Mouse (Mus musculus) hindbrain, embryonic 14.5 days (tissue): Measurements from ENCODE around the gene Paf1. TPM values are rescaled to one million over a fixed set of nuclear protein-coding genes. Genes with fewer than 3 reads are reported as not detected.
A peak's percentile ranks its signal among the peaks of the same experiment; 100 is the strongest.

Source experiments
- ATAC-seq: fragments of 200-750 bp; cut with Nextera tagmentation; 2 replicates; pipeline ENCODE4 v1.8.0; 2017; ENCODE audit warnings: moderate number of reproducible peaks, mild to moderate bottlenecking, moderate TSS enrichment, moderate library complexity; ENCODE audit not compliant: low FRiP score
- DNase-seq: peaks from one replicate; pipeline ENCODE4 v3.0.0-alpha.2; 2015; ENCODE audit warnings: low spot score
- H3K27ac ChIP-seq: fragments of 300-500 bp; sonication (generic); 2 replicates; pipeline ENCODE4 v1.5.1; 2014; ENCODE audit warnings: mild to moderate bottlenecking, moderate library complexity
- H3K27me3 ChIP-seq: fragments of 300-500 bp; sonication (generic); 2 replicates; pipeline ENCODE4 v1.6.1; 2014; ENCODE audit warnings: mild to moderate bottlenecking, low read length, mixed read lengths; ENCODE audit not compliant: control insufficient read depth, insufficient read depth
- H3K36me3 ChIP-seq: fragments of 300-500 bp; sonication (generic); replicated peaks from 2 replicates; pipeline ENCODE4 v1.6.1; 2014; ENCODE audit not compliant: control insufficient read depth, insufficient read depth
- H3K4me1 ChIP-seq: fragments of 300-500 bp; sonication (generic); replicated peaks from 2 replicates; pipeline ENCODE4 v1.6.1; 2014; ENCODE audit warnings: antibody characterized with exemption, low read length, mixed read lengths; ENCODE audit not compliant: control insufficient read depth, insufficient read depth
- H3K4me2 ChIP-seq: fragments of 300-500 bp; sonication (generic); replicated peaks from 2 replicates; pipeline ENCODE4 v1.6.1; 2014; ENCODE audit warnings: mild to moderate bottlenecking, moderate library complexity
- H3K4me3 ChIP-seq: fragments of 300-500 bp; sonication (generic); replicated peaks from 2 replicates; pipeline ENCODE4 v1.5.1; 2014; ENCODE audit warnings: mild to moderate bottlenecking, low read length
- H3K9ac ChIP-seq: fragments of 300-500 bp; sonication (generic); 2 replicates; pipeline ENCODE4 v1.6.1; 2014
- H3K9me3 ChIP-seq: fragments of 300-500 bp; sonication (generic); 2 replicates; pipeline ENCODE4 v1.6.1; 2016; ENCODE audit warnings: low read length; ENCODE audit not compliant: control insufficient read depth
- WGBS: fragments of 180-500 bp; shearing (Covaris S2); extraction: QIAGEN DNeasy Blood & Tissue Kit; methylation state at CpG from one replicate; pipeline ENCODE4 v1.1.7; 2014; 5-methylcytosine and 5-hydroxymethylcytosine counted together
- polyA plus RNA-seq: library from polyadenylated mRNA; unstranded; fragments of >200 nt; fragmentation: Nextera tagmentation; extraction: Ambion mirVana; gene quantifications from 2 replicates; pipeline ENCODE4 v1.2.1, GENCODE M21; 2014

Paf1 gene
- polyA plus RNA-seq, 1 experiment from 2014 or later = 73.9 TPM

GRCm38 (mm10) chr7:28355221-28355620 lies 37.5 kb upstream of the Paf1 start:
- H3K9me3 ChIP-seq = no peaks in the 10 kb centered on the region
- H3K4me3 ChIP-seq = no peak overlapping the region
- H3K4me2 ChIP-seq = no peak overlapping the region
- H3K27ac ChIP-seq = no peak overlapping the region
- 88% methylated on average over 3 of the region's 3 CpGs for WGBS
- DNase-seq (no peak), ATAC-seq (no peak)
- H3K4me1 ChIP-seq = peaks cover 9% of the 10 kb centered on the region
- peaks cover 48% of the 10 kb centered on the region for H3K36me3 ChIP-seq
- H3K27me3 ChIP-seq = no peaks in the 10 kb centered on the region
- no peak overlapping the region for H3K9ac ChIP-seq

GRCm38 (mm10) chr7:28356981-28357380 lies 35.8 kb upstream of the Paf1 start:
- DNase-seq (no peak), ATAC-seq (no peak)
- Histone ChIP-seq H3K27me3 (no peaks in the 10 kb centered on the region), H3K4me1 (peaks cover under 1% of the 10 kb centered on the region), H3K27ac (0 out of 2 replicates have a peak overlapping the region, but pooled peaks have one; percentile 67), H3K36me3 (peaks cover 59% of the 10 kb centered on the region), H3K4me3 (no peak overlapping the region), H3K9me3 (no peaks in the 10 kb centered on the region), H3K4me2 (no peak overlapping the region), H3K9ac (no peak overlapping the region)
- WGBS = 1% methylated on average over 5 of the region's 5 CpGs

- Histone ChIP-seq H3K27ac (peak overlapping the region; percentile 67; the same call in 1 of the 2 replicates), H3K9ac (peak overlapping the region; percentile 24; the same call in 1 of the 2 replicates), H3K36me3 (peaks cover 59% of the 10 kb centered on the region), H3K9me3 (no peaks in the 10 kb centered on the region), H3K27me3 (no peaks in the 10 kb centered on the region), H3K4me2 (no peak overlapping the region), H3K4me3 (no peak overlapping the region), H3K4me1 (no peaks in the 10 kb centered on the region)
- 14% methylated on average over 5 of the region's 5 CpGs for WGBS
- DNase-seq = no peak
- ATAC-seq = no peak
Measured at GRCm38 (mm10) chr7:28357984-28358383, 34.8 kb upstream of the Paf1 start.

GRCm38 (mm10) chr7:28358431-28358830 lies 34.3 kb upstream of the Paf1 start:
- 66% methylated on average over 7 of the region's 7 CpGs for WGBS
- ATAC-seq (no peak), DNase-seq (no peak)
- Histone ChIP-seq H3K4me2 (no peak overlapping the region), H3K4me1 (no peaks in the 10 kb centered on the region), H3K36me3 (peaks cover 54% of the 10 kb centered on the region), H3K4me3 (no peak overlapping the region), H3K27me3 (no peaks in the 10 kb centered on the region), H3K27ac (0 out of 2 replicates have a peak overlapping the region, but pooled peaks have one; percentile 67), H3K9me3 (no peaks in the 10 kb centered on the region), H3K9ac (peak overlapping the region; percentile 24; the same call in 1 of the 2 replicates)

GRCm38 (mm10) chr7:28359854-28360253 lies 32.9 kb upstream of the Paf1 start:
- Histone ChIP-seq H3K36me3 (peaks cover 53% of the 10 kb centered on the region), H3K4me3 (no peak overlapping the region), H3K9ac (no peak overlapping the region), H3K27ac (no peak overlapping the region), H3K27me3 (no peaks in the 10 kb centered on the region), H3K4me2 (no peak overlapping the region), H3K4me1 (no peaks in the 10 kb centered on the region), H3K9me3 (no peaks in the 10 kb centered on the region)
- 94% methylated on average over 10 of the region's 10 CpGs for WGBS
- ATAC-seq = no peak
- no peak for DNase-seq

GRCm38 (mm10) chr7:28360291-28360690 lies 32.5 kb upstream of the Paf1 start:
- H3K27me3 ChIP-seq = no peaks in the 10 kb centered on the region
- WGBS = 95% methylated on average over 6 of the region's 6 CpGs
- H3K27ac ChIP-seq = no peak overlapping the region
- H3K4me2 ChIP-seq = no peak overlapping the region
- H3K9ac ChIP-seq = no peak overlapping the region
- DNase-seq (no peak), ATAC-seq (no peak)
- H3K4me1 ChIP-seq = no peaks in the 10 kb centered on the region
- H3K36me3 ChIP-seq = peaks cover 53% of the 10 kb centered on the region
- H3K9me3 ChIP-seq = no peaks in the 10 kb centered on the region
- no peak overlapping the region for H3K4me3 ChIP-seq

GRCm38 (mm10) chr7:28361647-28362341 lies 31.0 kb upstream of the Paf1 start:
- Histone ChIP-seq H3K27ac (no peak overlapping the region), H3K27me3 (no peaks in the 10 kb centered on the region), H3K4me2 (no peak overlapping the region), H3K4me3 (no peak overlapping the region), H3K4me1 (no peaks in the 10 kb centered on the region), H3K36me3 (peaks cover 65% of the 10 kb centered on the region), H3K9me3 (no peaks in the 10 kb centered on the region), H3K9ac (no peak overlapping the region)
- WGBS = 96% methylated on average over 20 of the region's 20 CpGs
- DNase-seq (no peak), ATAC-seq (no peak)

- ATAC-seq = no peak
Measured at GRCm38 (mm10) chr7:28362441-28363060, 30.2 kb upstream of the Paf1 start.

GRCm38 (mm10) chr7:28367663-28368275 lies 25.0 kb upstream of the Paf1 start:
- H3K9me3 ChIP-seq = no peaks in the 10 kb centered on the region
- WGBS = 88% methylated on average over 16 of the region's 16 CpGs
- H3K9ac ChIP-seq = no peak overlapping the region
- peaks cover 48% of the 10 kb centered on the region for H3K36me3 ChIP-seq
- H3K27ac ChIP-seq = no peak overlapping the region
- H3K4me2 ChIP-seq = no peak overlapping the region
- DNase-seq (no peak), ATAC-seq (no peak)
- H3K4me3 ChIP-seq = no peak overlapping the region
- peaks cover 15% of the 10 kb centered on the region for H3K4me1 ChIP-seq
- H3K27me3 ChIP-seq = no peaks in the 10 kb centered on the region

More at GRCm38 (mm10) chr7:28362441-28363060, 30.2 kb upstream of the Paf1 start:
- DNase-seq = no peak
- Histone ChIP-seq H3K4me2 (no peak overlapping the region), H3K4me1 (no peaks in the 10 kb centered on the region), H3K36me3 (peaks cover 73% of the 10 kb centered on the region), H3K27me3 (no peaks in the 10 kb centered on the region), H3K27ac (no peak overlapping the region), H3K4me3 (no peak overlapping the region), H3K9me3 (no peaks in the 10 kb centered on the region), H3K9ac (no peak overlapping the region)
- WGBS = 88% methylated on average over 16 of the region's 16 CpGs
